Mouse (Mus musculus) MEL (cell line): ENCODE results near the gene Ptafr.

Experiments used
- CTCF ChIP-seq, 3 experiments: IDR thresholded peaks in 2 of 3; conservative IDR thresholded peaks in 1 of 3; 2 replicates each; pipeline ENCODE4 v1.5.1; 2011 to 2012; ENCODE audit warnings: low read length in 3 of 3, low read depth in 2 of 3, mild to moderate bottlenecking in 2 of 3, improper control_type of control experiment in 1 of 3, inconsistent platforms in 1 of 3, mixed read lengths in 1 of 3, moderate library complexity in 1 of 3; ENCODE audit not compliant: control insufficient read depth in 1 of 3, insufficient read depth in 1 of 3, poor library complexity in 1 of 3, severe bottlenecking in 1 of 3
- MAX ChIP-seq: IDR thresholded peaks from 2 replicates; pipeline ENCODE4 v1.6.1; 2011; ENCODE audit warnings: low read length, improper control_type of control experiment
- MYC ChIP-seq: IDR thresholded peaks from 2 replicates; pipeline ENCODE4 v1.6.1; 2011; ENCODE audit warnings: low read depth, mild to moderate bottlenecking, low read length, improper control_type of control experiment, moderate library complexity
- POLR2A ChIP-seq, 2 experiments: IDR thresholded peaks; 2 replicates each; pipeline ENCODE4 v1.6.1; 2011 to 2012; ENCODE audit warnings: low read length in 2 of 2, mild to moderate bottlenecking in 2 of 2, control low read depth in 1 of 2, improper control_type of control experiment in 1 of 2, low read depth in 1 of 2, moderate library complexity in 1 of 2; ENCODE audit not compliant: control insufficient read depth in 1 of 2, insufficient read depth in 1 of 2, poor library complexity in 1 of 2
- POLR2AphosphoS2 ChIP-seq: IDR thresholded peaks from 2 replicates; pipeline ENCODE4 v1.6.1; 2011; ENCODE audit warnings: low read length, improper control_type of control experiment
- TCF12 ChIP-seq: IDR thresholded peaks from 2 replicates; pipeline ENCODE4 v1.6.1; 2014; ENCODE audit warnings: low read depth, mild to moderate bottlenecking, inconsistent platforms, low read length, improper control_type of control experiment, moderate library complexity
- ZKSCAN1 ChIP-seq: IDR thresholded peaks from 2 replicates; pipeline ENCODE4 v1.6.1; 2012; ENCODE audit warnings: low read depth, mild to moderate bottlenecking, inconsistent platforms, low read length, improper control_type of control experiment, moderate library complexity

- TF ChIP-seq POLR2AphosphoS2 (no peak), CTCF (IDR thresholded peaks at IDR 0.05 in 2 of 3, conservative IDR thresholded peaks at IDR 0.05 in 1 of 3; ENCODE audit: control insufficient read depth in 1 of 3, insufficient read depth in 1 of 3, low read depth in 2 of 3, low read length in 3 of 3, poor library complexity in 1 of 3, severe bottlenecking in 1 of 3) (peak; percentile 62 to 86 (median 67)), POLR2A (IDR thresholded peaks at IDR 0.05; ENCODE audit: control insufficient read depth in 1 of 2, insufficient read depth in 1 of 2, low read depth in 1 of 2, low read length in 2 of 2, poor library complexity in 1 of 2) (no peak), MYC (no peak), TCF12 (no peak), MAX (no peak), ZKSCAN1 (no peak)
Measured at GRCm38 (mm10) chr4:132545851-132546250, 18.0 kb upstream of the Ptafr start.
